Mouse (Mus musculus) heart, embryonic 14.5 days (tissue): ENCODE measurements around the gene Hlcs. TPM values are rescaled to one million over a fixed set of nuclear protein-coding genes. Genes with fewer than 3 reads are reported as not detected.

Experiments used
- ATAC-seq: fragments of 200-750 bp; cut with Nextera tagmentation; 2 replicates; pipeline ENCODE4 v1.8.0; 2017; ENCODE audit warnings: low read depth, moderate TSS enrichment; ENCODE audit not compliant: insufficient number of reproducible peaks, insufficient read depth, low FRiP score
- H3K27ac ChIP-seq, 2 experiments: fragments of 200-500 bp in 1 of 2; fragments of 300-500 bp in 1 of 2; sonication (generic) in 1 of 2; replicated peaks in 1 of 2; 2 replicates each; pipeline ENCODE4 v1.5.1; 2012 to 2014; ENCODE audit warnings: low read depth in 2 of 2, low read length in 2 of 2, control low read depth in 1 of 2, mild to moderate bottlenecking in 1 of 2, mixed read lengths in 1 of 2; ENCODE audit not compliant: control insufficient read depth in 1 of 2, insufficient read depth in 1 of 2
- H3K27me3 ChIP-seq: fragments of 300-500 bp; sonication (generic); 2 replicates; pipeline ENCODE4 v1.6.1; 2014; ENCODE audit warnings: mild to moderate bottlenecking, low read length, control low read depth; ENCODE audit not compliant: control insufficient read depth, insufficient read depth
- H3K36me3 ChIP-seq: fragments of 300-500 bp; sonication (generic); 2 replicates; pipeline ENCODE4 v1.6.1; 2014; ENCODE audit warnings: mild to moderate bottlenecking, control low read depth, low read length, mixed read lengths; ENCODE audit not compliant: control insufficient read depth, insufficient read depth
- H3K4me1 ChIP-seq, 2 experiments: fragments of 200-500 bp in 1 of 2; fragments of 300-500 bp in 1 of 2; sonication (generic) in 1 of 2; 2 replicates each; pipeline ENCODE4 v1.6.1; 2012 to 2014; ENCODE audit warnings: low read length in 2 of 2, control low read depth in 1 of 2, mixed read lengths in 1 of 2; ENCODE audit not compliant: control insufficient read depth in 2 of 2, insufficient read depth in 2 of 2
- H3K4me2 ChIP-seq: fragments of 300-500 bp; sonication (generic); 2 replicates; pipeline ENCODE4 v1.6.1; 2014; ENCODE audit warnings: mild to moderate bottlenecking, low read length
- H3K4me3 ChIP-seq, 2 experiments: fragments of 200-500 bp in 1 of 2; fragments of 300-500 bp in 1 of 2; sonication (generic) in 1 of 2; 2 replicates each; pipeline ENCODE4 v1.5.1; 2012 to 2014; ENCODE audit warnings: low read length in 2 of 2, mild to moderate bottlenecking in 2 of 2, control low read depth in 1 of 2, low read depth in 1 of 2, moderate library complexity in 1 of 2; ENCODE audit not compliant: control insufficient read depth in 1 of 2, insufficient read depth in 1 of 2
- H3K9ac ChIP-seq: fragments of 300-500 bp; sonication (generic); 2 replicates; pipeline ENCODE4 v1.6.1; 2014; ENCODE audit warnings: mild to moderate bottlenecking, low read length
- H3K9me3 ChIP-seq: fragments of 300-500 bp; sonication (generic); 2 replicates; pipeline ENCODE4 v1.6.1; 2016; ENCODE audit warnings: low read length, control low read depth; ENCODE audit not compliant: control insufficient read depth
- WGBS: fragments of 180-500 bp; shearing (Covaris S2); extraction: QIAGEN DNeasy Blood & Tissue Kit; methylation state at CpG from one replicate; pipeline ENCODE4 v1.1.7; 2014; 5-methylcytosine and 5-hydroxymethylcytosine counted together
- polyA plus RNA-seq: library from polyadenylated mRNA; unstranded; fragments of >200 nt; fragmentation: Nextera tagmentation; extraction: Ambion mirVana; gene quantifications from 2 replicates; pipeline ENCODE4 v1.2.1, GENCODE M21; 2014

Hlcs gene
- polyA plus RNA-seq, 1 experiment from 2014 or later: 8.1 TPM

- Histone ChIP-seq H3K27me3 (no peaks in the 10 kb centered on the region), H3K9ac (no peak overlapping the region), H3K36me3 (no peaks in the 10 kb centered on the region), H3K27ac (no peak overlapping the region), H3K4me1 (peaks cover 8 to 9% of the 10 kb centered on the region in 2 experiments; a peak in 2 of 4 replicates), H3K9me3 (no peaks in the 10 kb centered on the region), H3K4me3 (no peak overlapping the region), H3K4me2 (no peak overlapping the region)
- WGBS: 76% methylated on average over 8 of the region's 8 CpGs
- no peak for ATAC-seq
Measured at GRCm38 (mm10) chr16:94157819-94158218, 155.6 kb downstream of the Hlcs start.

GRCm38 (mm10) chr16:94155041-94155653, 158.2 kb downstream of the Hlcs start:
- Histone ChIP-seq H3K9me3 (no peaks in the 10 kb centered on the region), H3K4me1 (peaks cover 4 to 8% of the 10 kb centered on the region in 2 experiments; a peak in 2 of 4 replicates), H3K27ac (no peak overlapping the region), H3K27me3 (no peaks in the 10 kb centered on the region), H3K4me2 (no peak overlapping the region), H3K4me3 (no peak overlapping the region), H3K9ac (no peak overlapping the region), H3K36me3 (no peaks in the 10 kb centered on the region)
- 40% methylated on average over 14 of the region's 14 CpGs for WGBS
- ATAC-seq: no peak

GRCm38 (mm10) chr16:94150125-94151103, 163.0 kb downstream of the Hlcs start:
- Histone ChIP-seq H3K9ac (no peak overlapping the region), H3K36me3 (no peaks in the 10 kb centered on the region), H3K9me3 (no peaks in the 10 kb centered on the region), H3K27me3 (no peaks in the 10 kb centered on the region), H3K4me1 (peaks cover 4 to 8% of the 10 kb centered on the region in 2 experiments; a peak in 2 of 4 replicates), H3K4me2 (no peak overlapping the region), H3K27ac (no peak overlapping the region), H3K4me3 (no peak overlapping the region)
- 57% methylated on average over 15 of the region's 15 CpGs for WGBS
- no peak for ATAC-seq

- 61% methylated on average over 11 of the region's 11 CpGs for WGBS
- ATAC-seq: no peak
- H3K27ac ChIP-seq: no peak overlapping the region; a peak in 1 of 4 replicates
Measured at GRCm38 (mm10) chr16:94148139-94148538, 165.2 kb downstream of the Hlcs start.

GRCm38 (mm10) chr16:94143325-94143724, 170.0 kb downstream of the Hlcs start:
- Histone ChIP-seq H3K9ac (no peak overlapping the region; the same call in 1 of the 2 replicates), H3K4me2 (peak overlapping the region; percentile 9), H3K27me3 (peaks cover 3% of the 10 kb centered on the region; the same call in 1 of the 2 replicates), H3K27ac (peak overlapping the region in 1 of 2 experiments; percentile 31; a peak in 1 of 4 replicates), H3K4me1 (peaks cover 2 to 9% of the 10 kb centered on the region in 2 experiments; a peak in 2 of 4 replicates), H3K4me3 (no peak overlapping the region), H3K36me3 (no peaks in the 10 kb centered on the region), H3K9me3 (0 out of 2 replicates have a peak, but pooled peaks cover under 1% of the 10 kb centered on the region)
- 18% methylated on average over 10 of the region's 10 CpGs for WGBS
- ATAC-seq: peak; percentile 57

More at GRCm38 (mm10) chr16:94148139-94148538, 165.2 kb downstream of the Hlcs start:
- H3K4me2 ChIP-seq: no peak overlapping the region
- H3K27me3 ChIP-seq: no peaks in the 10 kb centered on the region
- H3K9ac ChIP-seq: no peak overlapping the region
- no peaks in the 10 kb centered on the region for H3K9me3 ChIP-seq
- H3K4me1 ChIP-seq: peaks cover 4 to 14% of the 10 kb centered on the region in 2 experiments; a peak in 3 of 4 replicates
- no peak overlapping the region for H3K4me3 ChIP-seq
- no peaks in the 10 kb centered on the region for H3K36me3 ChIP-seq

- no peak overlapping the region for H3K9ac ChIP-seq
- WGBS: 60% methylated on average over 10 of the region's 10 CpGs
- H3K36me3 ChIP-seq: no peaks in the 10 kb centered on the region
- H3K4me3 ChIP-seq: no peak overlapping the region
- H3K4me2 ChIP-seq: no peak overlapping the region
- H3K4me1 ChIP-seq: peaks cover 2 to 9% of the 10 kb centered on the region in 2 experiments; a peak in 2 of 4 replicates
- peaks cover 3% of the 10 kb centered on the region; the same call in 1 of the 2 replicates for H3K27me3 ChIP-seq
- no peak for ATAC-seq
- 0 out of 2 replicates have a peak, but pooled peaks cover 4% of the 10 kb centered on the region for H3K9me3 ChIP-seq
- H3K27ac ChIP-seq: no peak overlapping the region
Measured at GRCm38 (mm10) chr16:94140746-94141145, 172.6 kb downstream of the Hlcs start.

GRCm38 (mm10) chr16:94134218-94134617, 179.2 kb downstream of the Hlcs start:
- Histone ChIP-seq H3K27me3 (no peaks in the 10 kb centered on the region), H3K9me3 (0 out of 2 replicates have a peak, but pooled peaks cover 4% of the 10 kb centered on the region), H3K4me2 (no peak overlapping the region), H3K9ac (no peak overlapping the region), H3K36me3 (0 out of 2 replicates have a peak, but pooled peaks cover 5% of the 10 kb centered on the region), H3K4me1 (no peaks in the 10 kb centered on the region), H3K4me3 (no peak overlapping the region), H3K27ac (no peak overlapping the region)
- WGBS: 82% methylated on average over 10 of the region's 10 CpGs
- no peak for ATAC-seq
